Comparison of ENCODE assay signal across 33 mouse cellular contexts in genomic region chr10:29019496-29020270, GRCm38 (mm10). TPM values are rescaled to one million over a fixed set of nuclear protein-coding genes. Genes with fewer than 3 reads are reported as not detected.
DNase-seq lines count a peak whose midpoint lies in the region; ATAC-seq and TF ChIP-seq lines count a peak whose summit lies in the region.
"Had no signal": no experiment of that assay in that cellular context is flagged by ENCODE, and none has a peak within 500 bp of the region (broad histone marks: within the 10 kb centered on the region; RNA-seq: fewer than 3 reads in every experiment).

No protein-coding gene starts in this region.

- no peaks in the 10 kb centered on the region for H3K9me3 ChIP-seq in forebrain, embryonic 14.5 days (replicated peaks; ENCODE audit: control insufficient read depth, low read length)
- H3K9me3 ChIP-seq in forebrain, embryonic 10.5 days, result no peaks in the 10 kb centered on the region
- no peaks in the 10 kb centered on the region for H3K9me3 ChIP-seq in liver, embryonic 11.5 days (ENCODE audit: control insufficient read depth, low read length)
- H3K9me3 ChIP-seq in ES-E14 (ENCODE audit: control insufficient read depth, insufficient read depth, low read depth, low read length), result peaks cover 7% of the 10 kb centered on the region
- H3K9me3 ChIP-seq in embryonic facial prominence, embryonic 10.5 days, result no peaks in the 10 kb centered on the region
- H3K9me3 ChIP-seq: embryonic facial prominence, embryonic 12.5 days; embryonic facial prominence, embryonic 15.5 days; forebrain, embryonic 12.5 days; heart, embryonic 10.5 days; heart, embryonic 13.5 days; hindbrain, embryonic 13.5 days had no signal

- DNase-seq in forebrain, embryonic 14.5 days (ENCODE audit: low spot score), result peak; percentile 3
- DNase-seq in forebrain, embryonic 10.5 days (ENCODE audit: extremely low spot score, low spot score), result no peak
- peak; percentile 33 for DNase-seq in liver, adult 2 months (ENCODE audit: extremely low read depth, low read depth, low spot score)
- DNase-seq in liver, embryonic 11.5 days (ENCODE audit: low spot score), result no peak
- no peak for DNase-seq in ES-E14 (ENCODE audit: low read depth, low spot score)
- peak; percentile 85 for DNase-seq in ZHBTc4 (ENCODE audit: low read depth, low spot score)
- DNase-seq in embryonic facial prominence, embryonic 10.5 days (ENCODE audit: low spot score), result no peak
- DNase-seq in thymus, postnatal 36 days, result no peak
- DNase-seq: adrenal gland, adult 8-10 months; adrenal gland, postnatal 25 days; cerebellum, adult 18-20 months; cerebellum, adult 9-10 months; cerebellum, postnatal 14 days; gastrocnemius, postnatal 10 days; gastrocnemius, postnatal 36 days; heart, adult 2 months; heart, postnatal 14 days had no signal

- ATAC-seq in forebrain, embryonic 14.5 days, result no peak
- no peak for ATAC-seq in liver, embryonic 11.5 days (replicated peaks; ENCODE audit: low FRiP score)
- ATAC-seq: activated CD4-positive, CD25-positive, alpha-beta regulatory T cell, adult 4 months; forebrain, embryonic 16.5 days; hindbrain, embryonic 16.5 days; inflammation-experienced regulatory T-cells, adult 6 months; intestine, embryonic 16.5 days; Patski had no signal

- H3K4me3 ChIP-seq in forebrain, embryonic 14.5 days (ENCODE audit: low read depth, low read length), result no peak overlapping the region
- no peak overlapping the region for H3K4me3 ChIP-seq in forebrain, embryonic 10.5 days
- H3K4me3 ChIP-seq in liver, adult 2 months (ENCODE audit: insufficient read depth, low read depth, low read length), result no peak overlapping the region
- no peak overlapping the region for H3K4me3 ChIP-seq in liver, embryonic 11.5 days (ENCODE audit: low read depth, low read length)
- no peak overlapping the region for H3K4me3 ChIP-seq in ES-E14 (ENCODE audit: insufficient read depth in 1 of 2, low read depth in 1 of 2, low read length in 2 of 2, poor library complexity in 1 of 2, severe bottlenecking in 1 of 2)
- no peak overlapping the region for H3K4me3 ChIP-seq in embryonic facial prominence, embryonic 10.5 days
- H3K4me3 ChIP-seq: embryonic facial prominence, embryonic 12.5 days; embryonic facial prominence, embryonic 15.5 days; forebrain, embryonic 12.5 days; heart, adult 2 months; heart, embryonic 10.5 days; heart, embryonic 13.5 days; hindbrain, embryonic 13.5 days had no signal

- no peak overlapping the region for H3K27ac ChIP-seq in forebrain, embryonic 14.5 days (ENCODE audit: low read depth, low read length)
- H3K27ac ChIP-seq in forebrain, embryonic 10.5 days, result no peak overlapping the region
- no peak overlapping the region for H3K27ac ChIP-seq in liver, adult 2 months (replicated peaks; ENCODE audit: insufficient read depth, low read depth, low read length)
- no peak overlapping the region for H3K27ac ChIP-seq in liver, embryonic 11.5 days (ENCODE audit: low read depth, low read length)
- peak overlapping the region; percentile 95; the same call in 1 of the 2 replicates for H3K27ac ChIP-seq in ES-E14 (ENCODE audit: insufficient read depth, low read depth, low read length, poor library complexity, severe bottlenecking)
- H3K27ac ChIP-seq in embryonic facial prominence, embryonic 10.5 days (replicated peaks), result no peak overlapping the region
- H3K27ac ChIP-seq: embryonic facial prominence, embryonic 12.5 days; embryonic facial prominence, embryonic 15.5 days; forebrain, embryonic 12.5 days; heart, adult 2 months; heart, embryonic 10.5 days; heart, embryonic 13.5 days; hindbrain, embryonic 13.5 days had no signal

- no peaks in the 10 kb centered on the region for H3K27me3 ChIP-seq in forebrain, embryonic 14.5 days (replicated peaks; ENCODE audit: control insufficient read depth, insufficient read depth, low read length)
- no peaks in the 10 kb centered on the region for H3K27me3 ChIP-seq in forebrain, embryonic 10.5 days (ENCODE audit: poor library complexity, severe bottlenecking)
- no peaks in the 10 kb centered on the region for H3K27me3 ChIP-seq in liver, adult 2 months (ENCODE audit: control insufficient read depth, insufficient read depth, low read length)
- H3K27me3 ChIP-seq in liver, embryonic 11.5 days (replicated peaks; ENCODE audit: control insufficient read depth, insufficient read depth, low read length), result no peaks in the 10 kb centered on the region
- no peaks in the 10 kb centered on the region for H3K27me3 ChIP-seq in embryonic facial prominence, embryonic 10.5 days (replicated peaks; ENCODE audit: low read depth, poor library complexity, severe bottlenecking)
- H3K27me3 ChIP-seq: embryonic facial prominence, embryonic 12.5 days; embryonic facial prominence, embryonic 15.5 days; forebrain, embryonic 12.5 days; heart, embryonic 13.5 days; hindbrain, embryonic 13.5 days; Patski had no signal

- no peak for TF ChIP-seq POLR2A in liver, adult 2 months (IDR thresholded peaks at IDR 0.05; ENCODE audit: extremely low read depth, insufficient read depth, low read length)

- no peaks in the 10 kb centered on the region for H3K4me1 ChIP-seq in forebrain, embryonic 14.5 days (ENCODE audit: control insufficient read depth, insufficient read depth, low read length)
- no peaks in the 10 kb centered on the region for H3K4me1 ChIP-seq in forebrain, embryonic 10.5 days
- H3K4me1 ChIP-seq in liver, adult 2 months (ENCODE audit: control insufficient read depth, insufficient read depth, low read length), result no peaks in the 10 kb centered on the region; the same call in 1 of the 2 replicates
- H3K4me1 ChIP-seq in liver, embryonic 11.5 days (replicated peaks; ENCODE audit: control insufficient read depth, insufficient read depth, low read length), result no peaks in the 10 kb centered on the region
- H3K4me1 ChIP-seq in ES-E14 (ENCODE audit: control insufficient read depth in 2 of 2, insufficient read depth in 2 of 2, low read length in 2 of 2, poor library complexity in 1 of 2), result peaks cover 0 to 2% of the 10 kb centered on the region in 2 experiments; a peak in 1 of 4 replicates
- H3K4me1 ChIP-seq in embryonic facial prominence, embryonic 10.5 days, result no peaks in the 10 kb centered on the region
- H3K4me1 ChIP-seq: embryonic facial prominence, embryonic 12.5 days; embryonic facial prominence, embryonic 15.5 days; forebrain, embryonic 12.5 days; heart, embryonic 10.5 days; heart, embryonic 13.5 days; hindbrain, embryonic 13.5 days had no signal

- no peaks in the 10 kb centered on the region for H3K79me2 ChIP-seq in liver, adult 2 months (ENCODE audit: control insufficient read depth, insufficient read depth, low read length)

- TF ChIP-seq CTCF in liver, adult 2 months (IDR thresholded peaks at IDR 0.05; ENCODE audit: low read depth, low read length), result no peak

- H3K4me2 ChIP-seq in forebrain, embryonic 14.5 days (ENCODE audit: low read length), result no peak overlapping the region
- H3K4me2 ChIP-seq in liver, embryonic 11.5 days, result no peak overlapping the region
- H3K4me2 ChIP-seq: embryonic facial prominence, embryonic 12.5 days; embryonic facial prominence, embryonic 15.5 days; forebrain, embryonic 12.5 days; heart, embryonic 13.5 days; hindbrain, embryonic 13.5 days had no signal

- H3K9ac ChIP-seq in forebrain, embryonic 14.5 days (ENCODE audit: low read length), result no peak overlapping the region
- no peak overlapping the region for H3K9ac ChIP-seq in liver, adult 2 months (ENCODE audit: low read depth, low read length)
- no peak overlapping the region for H3K9ac ChIP-seq in liver, embryonic 11.5 days (ENCODE audit: low read depth, low read length)
- H3K9ac ChIP-seq in ES-E14 (ENCODE audit: insufficient read depth, low read depth, low read length, poor library complexity, severe bottlenecking), result no peak overlapping the region
- H3K9ac ChIP-seq: embryonic facial prominence, embryonic 12.5 days; embryonic facial prominence, embryonic 15.5 days; forebrain, embryonic 12.5 days; heart, embryonic 13.5 days; hindbrain, embryonic 13.5 days had no signal

- WGBS in forebrain, embryonic 14.5 days, result 48% methylated on average over 7 of the region's 7 CpGs
- WGBS in forebrain, embryonic 10.5 days, result 74% methylated on average over 7 of the region's 7 CpGs
- WGBS in liver, adult 2 months, result 76% methylated on average over 7 of the region's 7 CpGs
- 76% methylated on average over 7 of the region's 7 CpGs for WGBS in liver, embryonic 11.5 days
- WGBS in embryonic facial prominence, embryonic 10.5 days, result 75% methylated on average over 7 of the region's 7 CpGs

- in situ Hi-C loops in ES-E14 (cut with MboI; ENCODE audit: low sequenced_read_pairs in 2 of 2, unreplicated experiment in 2 of 2), result no loop called here

- no peaks in the 10 kb centered on the region for H3K36me3 ChIP-seq in forebrain, embryonic 14.5 days (ENCODE audit: control insufficient read depth, insufficient read depth, low read length)
- H3K36me3 ChIP-seq in forebrain, embryonic 10.5 days (replicated peaks), result no peaks in the 10 kb centered on the region
- H3K36me3 ChIP-seq in liver, adult 2 months (ENCODE audit: control insufficient read depth, insufficient read depth, low read length), result no peaks in the 10 kb centered on the region
- H3K36me3 ChIP-seq in liver, embryonic 11.5 days (ENCODE audit: control insufficient read depth, insufficient read depth, low read length), result no peaks in the 10 kb centered on the region
- H3K36me3 ChIP-seq in ES-E14 (ENCODE audit: control insufficient read depth, insufficient read depth, low read length, poor library complexity, severe bottlenecking), result no peaks in the 10 kb centered on the region
- H3K36me3 ChIP-seq in embryonic facial prominence, embryonic 10.5 days (replicated peaks), result no peaks in the 10 kb centered on the region
- H3K36me3 ChIP-seq: embryonic facial prominence, embryonic 12.5 days; embryonic facial prominence, embryonic 15.5 days; forebrain, embryonic 12.5 days; heart, embryonic 10.5 days; heart, embryonic 13.5 days; hindbrain, embryonic 13.5 days had no signal

TF ChIP-seq in ES-E14, 5 proteins besides CTCF, POLR2A, EP300 and RAD21:
- TF ChIP-seq HCFC1 (IDR thresholded peaks at IDR 0.05; ENCODE audit: borderline replicate concordance, insufficient read depth, low read length) (no peak), ZNF384 (IDR thresholded peaks at IDR 0.05; ENCODE audit: low read depth, low read length) (no peak), CHD2 (IDR thresholded peaks at IDR 0.05; ENCODE audit: low read depth, low read length) (no peak), MAFK (IDR thresholded peaks at IDR 0.05; ENCODE audit: insufficient read depth, low read depth, low read length) (no peak)

RNA-seq across cellular contexts. Expression of gene 2310057J18Rik, which starts 33.6 kb away (rescaled TPM):
- not detected in 2 replicates for polyA plus RNA-seq in forebrain, embryonic 14.5 days (2014; fragmentation: Nextera tagmentation; extraction: Ambion mirVana)
- not detected in 2 replicates for polyA plus RNA-seq in forebrain, embryonic 10.5 days (2016; fragmentation: Nextera tagmentation; extraction: Ambion mirVana)
- 0.34 TPM in 1 of 2 replicates, not detected in the other for total RNA-seq in liver, adult 2 months (2014; rRNA removed)
- not detected in 2 replicates for polyA plus RNA-seq in liver, adult 2 months (2012; rRNA removed)
- polyA plus RNA-seq in liver, embryonic 11.5 days (2014; fragmentation: Nextera tagmentation; extraction: Ambion mirVana), result not detected in 2 replicates
- not detected in 2 replicates for total RNA-seq in ES-E14 (2012; rRNA removed)
- not detected in 2 replicates for polyA plus RNA-seq in embryonic facial prominence, embryonic 10.5 days (2016; fragmentation: Nextera tagmentation; extraction: Ambion mirVana)
- total RNA-seq: adrenal gland, adult 8-10 months; adrenal gland, postnatal 25 days; gastrocnemius, adult 18-20 months; gastrocnemius, postnatal 10 days; gastrocnemius, postnatal 36 days; granulocyte monocyte progenitor cell, adult 5-6 weeks; heart, adult 2 months; heart, postnatal 14 days; hematopoietic stem cell, adult 5-6 weeks had no signal
- polyA plus RNA-seq: activated CD4-positive, CD25-positive, alpha-beta regulatory T cell, adult 4 months; embryonic facial prominence, embryonic 12.5 days; embryonic facial prominence, embryonic 15.5 days; forebrain, embryonic 12.5 days; forebrain, embryonic 16.5 days; heart, adult 2 months; heart, embryonic 10.5 days; heart, embryonic 13.5 days; heart, embryonic 16.5 days; hindbrain, embryonic 13.5 days; hindbrain, embryonic 16.5 days; inflammation-experienced regulatory T-cells, adult 6 months; intestine, embryonic 16.5 days; Patski had no signal

Comparison
In these comparisons a context has a peak if more than half of its experiments do, and no peak if none do; other contexts are left out.
1. DNase-seq: peak in forebrain, embryonic 14.5 days (single experiment), liver, adult 2 months (single experiment) and ZHBTc4 (single experiment); none in forebrain, embryonic 10.5 days (single experiment), liver, embryonic 11.5 days (single experiment), ES-E14 (single experiment), embryonic facial prominence, embryonic 10.5 days (single experiment) and thymus, postnatal 36 days (0 of 2).